Mouse (Mus musculus) layer of hippocampus, adult 9-11 months (tissue): ENCODE measurements at regions not wholly inside any gene's neighbourhood (a gene's known extent, or its start where the extent isn't known, plus 50 kb on each side); places are given as distances from the start of the nearest gene placed in this dataset.

Source experiments
- DNase-seq: peaks from one replicate; pipeline ENCODE4 v3.0.0; 2022

GRCm38 (mm10) chr9:67610696-67611095 is 51.2 kb upstream of the Tln2 start:
- DNase-seq, result no peak

- no peak for DNase-seq
These were observed 52.2 kb upstream of the Tln2 start for GRCm38 (mm10) chr9:67611676-67612075.

DNA sequence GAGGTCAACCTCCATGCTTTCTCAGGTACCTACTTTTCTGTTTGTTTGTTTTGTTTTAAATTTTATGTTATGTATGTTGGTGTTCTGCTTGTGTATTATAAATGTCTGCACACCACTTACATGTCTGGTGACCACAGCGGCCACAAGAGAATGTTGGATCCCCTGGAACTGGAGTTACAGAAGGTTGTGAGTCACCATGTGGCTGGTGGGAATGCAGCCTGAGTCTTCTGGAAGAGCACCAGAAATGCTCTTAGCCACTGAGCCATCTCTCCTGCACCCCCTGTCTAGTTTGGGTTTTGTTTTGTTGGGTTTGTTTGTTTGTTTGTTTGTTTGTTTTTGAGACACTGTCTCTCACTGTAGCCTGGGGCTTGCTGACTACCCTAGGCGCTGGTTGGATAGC is 52.6 kb upstream of the Tln2 start:
- DNase-seq, result no peak

- DNase-seq, result no peak
These were observed 54.7 kb upstream of the Tln2 start for GRCm38 (mm10) chr9:67614068-67614727.

- no peak for DNase-seq
These were observed 56.7 kb upstream of the Tln2 start for GRCm38 (mm10) chr9:67616207-67616606.

- DNase-seq, result no peak
These were observed 58.1 kb upstream of the Tln2 start for GRCm38 (mm10) chr9:67617341-67618217.

- DNase-seq, result no peak
These were observed 61.4 kb upstream of the Tln2 start for GRCm38 (mm10) chr9:67620945-67621344.

DNA sequence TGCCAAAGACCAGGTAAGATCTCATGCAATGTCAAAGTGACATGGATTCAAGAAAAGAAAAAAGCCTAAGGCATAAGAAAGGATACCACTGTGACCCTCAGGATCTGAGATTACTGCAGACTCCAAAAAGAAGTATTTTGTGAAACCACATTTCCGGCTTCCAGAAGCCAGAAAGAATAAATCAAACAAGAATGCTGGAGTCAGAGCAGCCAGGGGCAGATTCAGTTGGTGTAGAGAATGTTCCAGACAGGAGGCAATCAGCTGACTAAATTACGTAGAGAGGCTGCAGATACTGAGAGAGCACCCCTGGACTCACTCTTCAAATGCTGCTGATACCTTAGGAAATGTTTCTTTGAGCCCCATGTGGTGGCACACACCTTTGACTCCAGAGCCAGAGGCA is 67.7 kb upstream of the Tln2 start:
- DNase-seq, result no peak

DNA sequence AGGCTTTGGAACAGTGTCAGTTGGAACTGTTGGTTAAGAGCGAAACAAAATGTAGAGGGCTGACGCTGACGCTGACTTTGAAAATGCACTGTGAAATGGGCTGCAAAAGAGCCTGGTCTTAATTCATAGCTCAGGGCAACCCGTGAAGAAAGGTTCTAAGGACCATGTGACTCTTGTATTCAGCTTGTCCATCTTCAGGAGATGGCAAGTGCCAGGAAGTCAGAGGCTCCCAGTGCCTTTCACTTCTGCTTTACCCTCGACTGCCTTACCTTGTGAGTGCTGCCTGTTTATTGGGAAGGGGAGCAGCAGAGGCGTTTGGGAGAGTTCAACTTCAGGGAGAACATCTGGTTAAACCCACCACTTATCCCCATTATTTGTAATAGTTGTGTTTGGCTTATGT is 70.1 kb upstream of the Tln2 start:
- no peak for DNase-seq

- no peak for DNase-seq
These were observed 70.7 kb upstream of the Tln2 start for GRCm38 (mm10) chr9:67630173-67630572.

DNA sequence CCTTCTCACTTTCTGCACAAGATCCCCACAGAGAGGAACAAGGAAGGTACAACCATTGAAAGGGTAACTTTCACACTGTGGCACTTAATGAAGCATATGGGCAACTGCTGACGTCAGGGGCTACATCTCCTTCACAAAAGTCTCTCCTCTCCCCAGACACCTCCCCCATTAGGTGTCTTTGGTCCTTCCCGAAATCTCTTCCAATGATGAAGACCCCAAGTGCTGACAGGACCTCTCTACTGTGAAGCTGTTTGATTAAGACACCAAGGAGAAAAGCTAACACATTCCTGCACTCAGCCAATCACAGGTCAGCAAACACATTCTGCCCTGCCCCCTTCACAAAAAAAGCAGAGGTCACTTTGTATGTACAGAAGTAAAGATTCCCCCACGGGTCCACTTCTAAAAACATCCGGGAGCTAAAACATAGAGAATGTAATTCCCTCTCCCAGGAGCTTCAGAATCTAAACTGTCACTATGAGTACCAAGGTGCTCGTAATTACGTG is 72.3 kb upstream of the Tln2 start:
- no peak for DNase-seq

DNA sequence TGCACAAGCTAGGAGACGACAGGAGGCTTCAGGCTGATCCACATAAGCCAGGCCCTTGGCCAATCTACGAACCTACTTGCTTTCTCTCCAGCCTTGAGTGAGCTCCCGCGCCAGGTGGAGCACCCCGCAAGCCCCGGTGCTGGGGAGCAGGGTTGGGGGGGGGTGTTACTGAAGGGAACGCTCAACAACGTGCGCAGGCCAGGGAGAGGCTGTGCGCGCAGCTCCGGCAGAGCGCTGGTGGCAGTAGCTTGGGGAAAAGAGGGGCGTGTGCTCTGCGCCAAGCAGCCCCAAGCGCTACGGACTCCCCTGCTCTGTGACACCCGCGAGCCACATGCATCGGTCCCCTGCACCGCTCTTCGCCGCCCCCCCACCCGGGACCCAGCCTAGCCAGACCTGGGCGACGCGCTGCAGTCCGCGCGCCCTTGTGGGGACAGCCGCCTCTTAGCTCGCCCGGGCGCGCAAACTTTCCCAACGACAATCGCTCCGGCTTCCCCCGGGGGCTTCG is 73.1 kb upstream of the Tln2 start:
- peak; percentile 6 for DNase-seq

GRCm38 (mm10) chr9:67633026-67633741 is 73.7 kb upstream of the Tln2 start:
- peak; percentile 15 for DNase-seq

- DNase-seq, result peak; percentile 71
These were observed 74.4 kb upstream of the Tln2 start for GRCm38 (mm10) chr9:67633761-67634441.

- peak; percentile 3 for DNase-seq
These were observed 87.3 kb upstream of the Tln2 start for GRCm38 (mm10) chr9:67646820-67647219.

GRCm38 (mm10) chr9:67664773-67665172 is 94.5 kb upstream of the C2cd4b start:
- no peak for DNase-seq

DNA sequence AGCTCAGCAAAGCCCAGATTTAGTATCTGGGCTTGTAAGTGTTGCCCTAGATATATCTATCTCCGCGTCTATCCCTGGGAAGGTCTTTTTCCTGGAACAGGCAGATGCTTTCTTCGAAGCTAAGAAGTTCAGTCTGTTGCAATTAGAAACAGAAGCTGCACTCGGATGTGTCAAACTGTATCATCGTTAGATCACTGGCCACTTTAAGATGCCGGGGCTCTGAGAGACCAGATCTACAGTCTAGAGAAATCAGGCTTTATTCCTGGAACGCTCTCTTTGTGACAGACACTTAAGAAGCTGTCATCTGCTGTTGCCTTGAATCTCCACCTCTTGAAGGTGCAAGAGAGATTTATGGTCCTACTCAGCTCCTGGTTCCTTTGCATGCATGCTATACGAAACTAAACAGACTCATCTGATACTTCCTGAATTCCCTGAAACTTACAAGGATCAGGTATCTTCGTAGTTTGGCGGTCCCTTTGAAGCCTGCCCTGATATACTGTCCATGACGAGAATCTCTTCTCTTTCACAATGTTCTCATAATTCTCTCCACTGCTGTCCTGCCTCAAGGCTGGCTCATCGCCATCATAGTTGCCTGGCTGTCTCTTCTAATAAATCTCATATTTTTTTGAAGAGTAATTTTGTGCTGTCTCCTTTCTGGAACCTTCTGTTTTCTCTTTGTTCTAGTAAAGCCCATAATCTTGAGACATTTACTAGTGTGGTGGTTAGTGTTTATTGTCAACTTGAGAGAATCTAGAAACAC is 88.8 kb upstream of the C2cd4b start:
- no peak for DNase-seq

GRCm38 (mm10) chr9:67676906-67677305 is 82.3 kb upstream of the C2cd4b start:
- no peak for DNase-seq

GRCm38 (mm10) chr9:67683367-67683766 is 75.9 kb upstream of the C2cd4b start:
- peak; percentile 57 for DNase-seq

DNA sequence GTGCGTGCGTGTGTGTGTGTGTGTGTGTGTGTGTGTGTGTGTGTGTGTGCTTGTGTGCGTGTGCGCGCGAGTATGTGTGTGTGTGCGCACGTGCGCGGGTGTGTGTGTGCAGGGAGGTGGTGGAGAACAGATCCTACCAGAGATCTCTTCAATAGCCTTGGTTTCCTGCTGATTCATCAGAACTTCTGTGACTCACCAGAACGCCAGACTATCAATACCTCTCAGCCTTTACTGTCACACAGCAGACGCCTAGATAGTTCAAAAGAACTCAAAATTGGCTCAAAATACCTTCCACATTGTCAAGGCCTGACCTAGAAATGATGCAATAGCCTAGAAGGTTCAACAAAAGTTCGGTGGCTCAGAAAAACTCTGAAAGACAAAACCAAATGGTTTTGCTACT is 66.8 kb upstream of the C2cd4b start:
- no peak for DNase-seq

DNA sequence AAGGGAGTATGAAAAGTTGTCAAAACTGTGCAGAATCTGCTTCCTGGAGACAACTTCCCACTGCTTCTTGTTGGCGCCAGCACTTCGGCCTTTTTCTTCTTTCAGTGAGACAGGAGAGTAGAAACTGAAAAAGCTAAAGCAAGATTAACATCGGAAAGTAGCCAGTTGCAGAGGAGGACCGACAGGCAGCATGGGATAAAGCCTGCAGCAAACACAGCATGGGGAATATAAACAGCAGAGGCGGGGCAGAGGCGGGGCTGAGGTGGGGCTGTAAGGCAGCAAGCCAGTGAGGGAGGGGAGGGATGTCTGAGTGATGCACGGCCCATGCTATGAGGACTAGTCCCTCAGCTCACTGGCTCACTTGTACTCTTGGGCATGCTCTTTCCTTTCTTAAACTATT is 65.5 kb upstream of the C2cd4b start:
- DNase-seq, result peak; percentile 12

GRCm38 (mm10) chr9:67698796-67699195 is 60.4 kb upstream of the C2cd4b start:
- no peak for DNase-seq
